ENCODE assay signal across 28 mouse cellular contexts in the genomic region with DNA sequence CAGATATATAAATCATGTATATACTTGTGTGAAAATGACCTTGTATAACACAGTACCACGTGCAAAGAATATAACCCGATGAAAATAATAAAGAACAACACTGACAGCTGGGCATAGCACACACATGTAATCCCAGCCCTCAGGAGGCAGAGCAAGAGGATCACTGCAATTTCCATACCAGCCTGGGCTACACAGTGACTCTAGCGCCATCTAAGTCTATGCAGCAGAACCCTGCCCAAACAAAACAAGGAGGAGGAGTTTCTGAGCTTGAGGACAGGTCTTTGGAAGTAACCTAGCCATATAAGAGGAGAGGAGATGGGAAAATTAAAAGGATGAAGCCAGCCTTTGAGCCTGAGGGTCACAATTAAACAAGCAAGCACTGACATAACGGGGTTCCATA. TPM values are rescaled to one million over a fixed set of nuclear protein-coding genes. Genes with fewer than 3 reads are reported as not detected.
DNase-seq lines count a peak whose midpoint lies in the region; ATAC-seq and TF ChIP-seq lines count a peak whose summit lies in the region.
"Had no signal": no experiment of that assay in that cellular context is flagged by ENCODE, and none has a peak within 500 bp of the region (broad histone marks: within the 10 kb centered on the region; RNA-seq: fewer than 3 reads in every experiment).

No protein-coding gene starts in this region.

- H3K9ac ChIP-seq in lung, embryonic 14.5 days: no peak overlapping the region
- no peak overlapping the region for H3K9ac ChIP-seq in CH12.LX (ENCODE audit: insufficient read depth, low read depth)
- H3K9ac ChIP-seq: heart, embryonic 13.5 days; hindbrain, embryonic 13.5 days; limb, embryonic 15.5 days had no signal

- in situ Hi-C loops in CH12.LX (cut with MboI; ENCODE audit: low pct_ligation_motif_present, low pct_unique_long_range_greater_than_20kb, low sequenced_read_pairs): no loop called here

- no peaks in the 10 kb centered on the region for H3K27me3 ChIP-seq in kidney, adult 2 months (replicated peaks; ENCODE audit: control insufficient read depth, insufficient read depth, low read length)
- no peaks in the 10 kb centered on the region for H3K27me3 ChIP-seq in lung, embryonic 14.5 days (ENCODE audit: insufficient read depth, low read length)
- H3K27me3 ChIP-seq in CH12.LX (replicated peaks): no peaks in the 10 kb centered on the region
- H3K27me3 ChIP-seq: heart, embryonic 13.5 days; hindbrain, embryonic 13.5 days; limb, embryonic 15.5 days had no signal

- H3K4me1 ChIP-seq in kidney, adult 2 months (ENCODE audit: control insufficient read depth, insufficient read depth, low read length): no peaks in the 10 kb centered on the region
- no peaks in the 10 kb centered on the region for H3K4me1 ChIP-seq in lung, embryonic 14.5 days (ENCODE audit: insufficient read depth)
- no peaks in the 10 kb centered on the region for H3K4me1 ChIP-seq in CH12.LX (ENCODE audit: control insufficient read depth in 1 of 2, insufficient read depth in 2 of 2)
- no peaks in the 10 kb centered on the region for H3K4me1 ChIP-seq in cortical plate, adult 2 months (ENCODE audit: control insufficient read depth, insufficient read depth, low read length)
- H3K4me1 ChIP-seq: hindbrain, embryonic 13.5 days; limb, embryonic 15.5 days had no signal

- no peak for TF ChIP-seq POLR2A in kidney, adult 2 months (IDR thresholded peaks at IDR 0.05; ENCODE audit: low read depth, low read length)
- no peak for TF ChIP-seq POLR2A in CH12.LX (IDR thresholded peaks at IDR 0.05; ENCODE audit: low read depth, low read length)
- TF ChIP-seq POLR2A in cortical plate, adult 2 months (IDR thresholded peaks at IDR 0.05; ENCODE audit: extremely low read depth, insufficient read depth, low read length): no peak

- H3K4me2 ChIP-seq in lung, embryonic 14.5 days: no peak overlapping the region
- H3K4me2 ChIP-seq in CH12.LX (ENCODE audit: insufficient read depth, low read depth, poor library complexity, severe bottlenecking): no peak overlapping the region
- H3K4me2 ChIP-seq: heart, embryonic 13.5 days; hindbrain, embryonic 13.5 days; limb, embryonic 15.5 days; midbrain, embryonic 11.5 days had no signal

- TF ChIP-seq CTCF in kidney, adult 2 months (conservative IDR thresholded peaks at IDR 0.05; ENCODE audit: insufficient read depth, insufficient read length, low read depth, low read length): peak; percentile 36
- TF ChIP-seq CTCF in lung, embryonic 14.5 days (IDR thresholded peaks at IDR 0.05; ENCODE audit: low read depth): 0 out of 2 replicates have a peak, but pooled peaks have one; percentile 13
- peak in 1 of 2 experiments; percentile 58; a peak in 2 of 4 replicates for TF ChIP-seq CTCF in CH12.LX (conservative IDR thresholded peaks at IDR 0.05 in 1 of 2, IDR thresholded peaks at IDR 0.05 in 1 of 2; ENCODE audit: low read depth in 2 of 2, low read length in 2 of 2)
- 0 out of 2 replicates have a peak, but pooled peaks have one; percentile 14 for TF ChIP-seq CTCF in cortical plate, adult 2 months (IDR thresholded peaks at IDR 0.05; ENCODE audit: extremely low read depth, insufficient read depth, low read length)

- H3K36me3 ChIP-seq in kidney, adult 2 months (ENCODE audit: control insufficient read depth, insufficient read depth, low read length): no peaks in the 10 kb centered on the region
- H3K36me3 ChIP-seq in lung, embryonic 14.5 days (ENCODE audit: insufficient read depth): no peaks in the 10 kb centered on the region
- peaks cover 0 to 8% of the 10 kb centered on the region in 2 experiments for H3K36me3 ChIP-seq in CH12.LX (replicated peaks in 1 of 2; ENCODE audit: control insufficient read depth in 1 of 2, insufficient read depth in 1 of 2, low read length in 1 of 2)
- H3K36me3 ChIP-seq: hindbrain, embryonic 13.5 days; limb, embryonic 15.5 days had no signal

- no peak for ATAC-seq in lung, embryonic 14.5 days (ENCODE audit: insufficient read depth)
- ATAC-seq: activated CD4-positive, CD25-positive, alpha-beta regulatory T cell, adult 4 months; forebrain, embryonic 14.5 days had no signal

- no peak overlapping the region for H3K27ac ChIP-seq in kidney, adult 2 months (ENCODE audit: insufficient read depth, low read depth, low read length)
- H3K27ac ChIP-seq in lung, embryonic 14.5 days (ENCODE audit: low read depth): no peak overlapping the region
- no peak overlapping the region for H3K27ac ChIP-seq in CH12.LX (ENCODE audit: insufficient read depth, low read depth)
- H3K27ac ChIP-seq in cortical plate, adult 2 months (ENCODE audit: insufficient read depth, low read length): no peak overlapping the region
- H3K27ac ChIP-seq: heart, embryonic 13.5 days; hindbrain, embryonic 13.5 days; left cerebral cortex, adult 2 months; limb, embryonic 15.5 days had no signal

- no peak overlapping the region for H3K4me3 ChIP-seq in kidney, adult 2 months (ENCODE audit: insufficient read depth, low read depth, low read length)
- no peak overlapping the region for H3K4me3 ChIP-seq in lung, embryonic 14.5 days (ENCODE audit: low read depth, low read length)
- H3K4me3 ChIP-seq in CH12.LX (replicated peaks in 1 of 3; ENCODE audit: low read depth in 2 of 3, low read length in 2 of 3, poor library complexity in 1 of 3): no peak overlapping the region
- H3K4me3 ChIP-seq in cortical plate, adult 2 months (ENCODE audit: insufficient read depth, low read length): no peak overlapping the region
- H3K4me3 ChIP-seq: heart, embryonic 13.5 days; hindbrain, embryonic 13.5 days; left cerebral cortex, adult 2 months; limb, embryonic 15.5 days had no signal

- DNase-seq in kidney, adult 2 months: no peak
- DNase-seq in kidney, postnatal 25 days: no peak
- no peak for DNase-seq in lung, embryonic 14.5 days
- no peak for DNase-seq in lung, postnatal 36 days
- DNase-seq in CH12.LX (ENCODE audit: extremely low read depth): peak; percentile 29
- DNase-seq in left cerebral cortex, postnatal 36 days (ENCODE audit: low spot score in 2 of 2): no peak
- no peak for DNase-seq in adrenal gland, adult 8-10 months
- DNase-seq: adrenal gland, postnatal 10 days; cerebellum, adult 2 months; cerebellum, postnatal 36 days; gastrocnemius, postnatal 25 days; heart, adult 18-20 months; heart, postnatal 14 days; kidney, adult 8-10 months; kidney, postnatal 36 days; layer of hippocampus, adult 9-11 months; left cerebral cortex, postnatal 4 days; lung, adult 18-20 months; right cerebral cortex, postnatal 14 days; thymus, postnatal 14 days had no signal

- H3K9me3 ChIP-seq in lung, embryonic 14.5 days (ENCODE audit: low read depth, low read length): no peaks in the 10 kb centered on the region
- H3K9me3 ChIP-seq in CH12.LX (replicated peaks; ENCODE audit: low read length): peaks cover 3% of the 10 kb centered on the region
- H3K9me3 ChIP-seq: heart, embryonic 13.5 days; hindbrain, embryonic 13.5 days; limb, embryonic 15.5 days had no signal

- intact Hi-C loops in left cerebral cortex, postnatal 36 days (cut with DNase I): loop anchor here (5.0 kb wide), 1 partner anchor 197 kb away; no protein-coding TSS in a partner anchor

- dilution Hi-C loops in CH12.LX (cut with MboI; ENCODE audit: extremely low pct_ligation_motif_present, extremely low pct_unique_long_range_greater_than_20kb, low sequenced_read_pairs): loop anchor here (25.0 kb wide), 1 partner anchor 107 kb away; no protein-coding TSS in a partner anchor

- no peaks in the 10 kb centered on the region for H3K79me2 ChIP-seq in CH12.LX (replicated peaks; ENCODE audit: control insufficient read depth, extremely low read depth, insufficient read depth, poor library complexity, severe bottlenecking)

- 66% methylated on average over 4 of the region's 4 CpGs for WGBS in kidney, adult 2 months
- 52% methylated on average over 4 of the region's 4 CpGs for WGBS in lung, embryonic 14.5 days

- TF ChIP-seq EP300 in CH12.LX (IDR thresholded peaks at IDR 0.05; ENCODE audit: low read length): no peak

- TF ChIP-seq RAD21 in CH12.LX (IDR thresholded peaks at IDR 0.05; ENCODE audit: low read depth, low read length): peak; percentile 52

TF ChIP-seq in CH12.LX, 34 proteins besides CTCF, POLR2A, EP300 and RAD21:
- TF ChIP-seq SMC3 (IDR thresholded peaks at IDR 0.05; ENCODE audit: low read depth, low read length): peak; percentile 46
- TF ChIP-seq RCOR1 (conservative IDR thresholded peaks at IDR 0.05; ENCODE audit: low read depth, low read length): no peak

RNA-seq across cellular contexts. Expression of gene Eaf1, which starts 24.5 kb away (rescaled TPM):
- polyA plus RNA-seq in kidney, adult 2 months (2012; rRNA removed): 34.3 and 34.7 TPM in 2 replicates
- polyA plus RNA-seq in lung, embryonic 14.5 days (2014; fragmentation: Nextera tagmentation; extraction: Ambion mirVana): 27.1 and 27.5 TPM in 2 replicates
- total RNA-seq in CH12.LX (2012; rRNA removed) (25.2 and 29.1 TPM in 2 replicates), CH12.LX (2014; rRNA removed) (27.5 and 29.4 TPM in 2 replicates)
- 38.7 and 39.9 TPM in 2 replicates for polyA plus RNA-seq in CH12.LX (2012; ENCODE audit: insufficient read length, low read depth)
- polyA plus RNA-seq in cortical plate, adult 2 months (2012; rRNA removed): 11.5 and 13.5 TPM in 2 replicates
- 10 to 100 TPM; 12.4 to 13.8 TPM for total RNA-seq in left cerebral cortex, postnatal 36 days (2021)
- 10 to 100 TPM; 45.1 to 53.4 (median 49.7) TPM for total RNA-seq in adrenal gland, adult 8-10 months (2022)

RNA-seq across cellular contexts. Expression of gene Mettl6, which starts 25.1 kb away (rescaled TPM):
- 5.9 and 9.2 TPM in 2 replicates for polyA plus RNA-seq in kidney, adult 2 months (2012; rRNA removed)
- polyA plus RNA-seq in lung, embryonic 14.5 days (2014; fragmentation: Nextera tagmentation; extraction: Ambion mirVana): 52.9 and 57.3 TPM in 2 replicates
- total RNA-seq in CH12.LX (2012; rRNA removed): 36.2 and 38.2 TPM in 2 replicates
- 122 and 142 TPM in 2 replicates for total RNA-seq in CH12.LX (2014; rRNA removed)
- 63.2 and 69.8 TPM in 2 replicates for polyA plus RNA-seq in CH12.LX (2012; ENCODE audit: insufficient read length, low read depth)
- polyA plus RNA-seq in cortical plate, adult 2 months (2012; rRNA removed): 18.4 and 18.8 TPM in 2 replicates
- 10 to 100 TPM; 29.7 to 35.1 TPM for total RNA-seq in left cerebral cortex, postnatal 36 days (2021)
- total RNA-seq in adrenal gland, adult 8-10 months (2022): 10 to 100 TPM; 22.4 to 33.2 (median 27.2) TPM

RNA-seq across cellular contexts. Expression of gene Sh3bp5, which starts 33.8 kb away (rescaled TPM):
- polyA plus RNA-seq in kidney, adult 2 months (2012; rRNA removed): 33.4 and 43.4 TPM in 2 replicates
- polyA plus RNA-seq in lung, embryonic 14.5 days (2014; fragmentation: Nextera tagmentation; extraction: Ambion mirVana): 12.8 and 14.8 TPM in 2 replicates
- total RNA-seq in CH12.LX (2012; rRNA removed) (50.2 and 64.6 TPM in 2 replicates), CH12.LX (2014; rRNA removed) (53.0 and 57.4 TPM in 2 replicates)
- polyA plus RNA-seq in CH12.LX (2012; ENCODE audit: insufficient read length, low read depth): 158 and 164 TPM in 2 replicates
- polyA plus RNA-seq in cortical plate, adult 2 months (2012; rRNA removed): 43.8 and 55.2 TPM in 2 replicates
- total RNA-seq in left cerebral cortex, postnatal 36 days (2021): 10 to 100 TPM; 60.1 to 60.2 TPM
- 100 to 1,000 TPM; 112 to 172 (median 115) TPM for total RNA-seq in adrenal gland, adult 8-10 months (2022)
